Mouse (Mus musculus) 3T3-L1 (cell line): ENCODE data around the gene Fmnl2.

Source experiments
- DNase-seq: peaks from one replicate; pipeline ENCODE4 v3.0.0-alpha.2; 2015; ENCODE audit warnings: low read depth, low spot score

Fmnl2 gene

GRCm38 (mm10) chr2:53102901-53103300, 245.2 kb downstream of the Fmnl2 start:
- DNase-seq = peak; percentile 12

DNA sequence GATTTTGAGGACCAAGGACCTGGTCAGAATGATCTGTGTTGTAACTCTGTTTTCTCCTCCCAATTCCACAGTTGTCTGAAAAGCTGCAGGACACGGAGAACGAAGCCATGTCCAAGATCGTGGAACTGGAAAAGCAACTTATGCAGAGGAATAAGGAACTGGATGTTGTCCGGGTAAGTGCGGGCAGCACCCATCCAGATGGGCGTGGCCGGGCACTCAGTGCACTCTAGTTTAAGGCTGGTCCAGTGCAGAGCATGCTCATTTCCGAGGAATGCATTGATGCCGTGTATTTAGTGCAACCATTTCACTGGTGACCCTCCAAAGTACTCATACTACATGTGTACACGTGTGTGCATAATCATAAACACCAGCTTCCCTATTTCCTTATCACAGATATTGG, 247.7 kb downstream of the Fmnl2 start:
- DNase-seq = no peak

- DNase-seq = no peak
Measured at GRCm38 (mm10) chr2:53106056-53106455, 248.4 kb downstream of the Fmnl2 start.

GRCm38 (mm10) chr2:53106472-53106871, 248.8 kb downstream of the Fmnl2 start:
- DNase-seq = no peak

DNA sequence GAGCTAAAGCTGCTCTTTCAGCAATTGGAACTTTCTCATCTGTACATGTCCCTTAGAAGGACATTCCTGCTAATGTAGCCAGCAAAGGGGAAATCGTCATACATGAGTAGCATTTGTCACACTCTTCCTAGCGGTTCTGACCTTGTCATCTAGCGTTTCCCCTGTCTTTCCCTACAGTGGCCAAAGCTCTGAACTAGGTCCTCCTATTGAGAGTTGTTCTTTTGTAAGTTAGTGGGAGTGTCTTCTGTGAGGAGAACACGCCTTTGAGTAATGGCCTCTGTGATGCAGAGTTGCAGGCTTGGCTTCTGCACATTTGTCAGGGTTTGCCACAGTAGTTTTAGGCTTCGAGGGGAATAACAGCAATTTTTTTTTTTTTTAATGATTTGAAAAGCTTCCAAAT, 250.9 kb downstream of the Fmnl2 start:
- no peak for DNase-seq

GRCm38 (mm10) chr2:53121797-53122196, 264.1 kb downstream of the Fmnl2 start:
- peak; percentile 79 for DNase-seq

GRCm38 (mm10) chr2:53125998-53126397, 268.3 kb downstream of the Fmnl2 start:
- DNase-seq = peak; percentile 50

- DNase-seq = no peak
Measured at GRCm38 (mm10) chr2:53129070-53129469, 271.4 kb downstream of the Fmnl2 start.

- DNase-seq = peak; percentile 15
Measured at GRCm38 (mm10) chr2:53131567-53131966, 273.9 kb downstream of the Fmnl2 start.

DNA sequence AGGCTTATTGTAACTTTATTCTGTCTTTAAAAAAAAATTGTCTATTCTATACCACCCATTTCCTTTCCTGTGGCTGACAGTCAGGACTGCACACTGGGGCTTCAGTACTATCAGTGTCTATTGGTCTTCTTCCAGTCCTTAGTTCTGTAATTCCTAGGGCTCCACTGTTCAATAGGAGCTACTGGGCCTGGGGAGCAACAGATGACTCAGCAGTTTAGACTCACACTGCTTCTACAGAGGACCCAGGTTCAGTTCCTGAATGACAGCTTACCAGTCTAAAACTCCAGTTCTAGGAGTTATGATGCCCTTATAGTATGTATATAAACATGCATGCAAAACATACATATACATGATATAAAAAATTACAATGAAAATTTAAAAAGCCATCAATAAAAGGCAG, 289.2 kb downstream of the Fmnl2 start:
- no peak for DNase-seq

- DNase-seq = no peak
Measured at GRCm38 (mm10) chr2:53173966-53174365, 316.3 kb downstream of the Fmnl2 start.

DNA sequence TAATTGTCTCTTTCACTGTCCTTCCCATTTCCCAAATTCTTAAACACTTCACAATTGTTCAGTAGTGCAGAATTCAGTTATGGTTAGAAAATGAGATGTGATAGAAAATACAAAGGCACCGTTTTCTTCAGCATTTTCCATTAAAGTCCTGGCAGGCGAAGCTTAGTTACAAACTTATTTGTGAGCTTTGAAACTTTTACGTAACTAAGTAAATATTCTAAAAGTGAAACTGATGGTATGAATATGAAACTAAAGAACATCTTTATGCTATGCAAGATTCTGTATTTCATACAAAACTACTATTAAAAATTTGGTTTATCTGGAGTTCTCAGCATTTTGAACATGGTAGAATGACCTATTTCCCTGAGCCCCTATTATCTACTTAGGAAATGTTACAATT, 321.3 kb downstream of the Fmnl2 start:
- no peak for DNase-seq

DNA sequence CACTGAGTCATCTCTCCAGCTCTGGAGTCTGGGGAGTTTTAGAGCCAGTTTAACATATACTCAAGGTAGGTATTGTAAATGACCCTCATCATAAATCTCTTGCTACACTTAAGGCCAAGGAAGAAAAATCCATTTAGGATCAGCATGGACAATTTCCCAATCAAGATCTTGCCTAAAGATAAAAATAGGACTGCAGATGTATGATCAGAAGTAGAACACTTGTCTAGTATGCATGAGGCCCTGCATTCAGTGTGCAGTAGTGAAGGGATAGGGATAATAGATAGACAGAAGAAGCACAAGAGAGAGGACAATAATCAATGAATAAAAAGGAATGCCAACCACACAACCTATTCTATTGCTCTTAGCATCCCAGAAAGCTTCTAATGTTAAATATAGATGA, 322.2 kb downstream of the Fmnl2 start:
- no peak for DNase-seq
